13 mouse cellular contexts compared by ENCODE assay signal in genomic region chr17:5302971-5303746, GRCm38 (mm10).
A peak's percentile ranks its signal among the peaks of the same experiment; 100 is the strongest.
DNase-seq lines count a peak whose midpoint lies in the region; ATAC-seq and TF ChIP-seq lines count a peak whose summit lies in the region.
"Had no signal": no experiment of that assay in that cellular context is flagged by ENCODE, and none has a peak within 500 bp of the region (broad histone marks: within the 10 kb centered on the region; RNA-seq: fewer than 3 reads in every experiment).

No protein-coding gene starts in this region.

- H3K4me3 ChIP-seq in hindbrain, postnatal 0 days (ENCODE audit: low read length), result no peak overlapping the region
- no peak overlapping the region for H3K4me3 ChIP-seq in hindbrain, embryonic 11.5 days (ENCODE audit: low read depth, low read length)
- H3K4me3 ChIP-seq: hindbrain, embryonic 13.5 days; liver, embryonic 13.5 days had no signal

- no peak overlapping the region for H3K4me2 ChIP-seq in hindbrain, postnatal 0 days (ENCODE audit: low read depth, low read length)
- H3K4me2 ChIP-seq in hindbrain, embryonic 11.5 days (replicated peaks; ENCODE audit: low read depth, low read length), result no peak overlapping the region
- H3K4me2 ChIP-seq: hindbrain, embryonic 13.5 days; liver, embryonic 13.5 days had no signal

- no peak overlapping the region for H3K27ac ChIP-seq in hindbrain, postnatal 0 days
- no peak overlapping the region for H3K27ac ChIP-seq in hindbrain, embryonic 11.5 days (ENCODE audit: low read depth, low read length)
- H3K27ac ChIP-seq: hindbrain, embryonic 13.5 days; liver, embryonic 13.5 days had no signal

- TF ChIP-seq CTCF in hindbrain, postnatal 0 days (IDR thresholded peaks at IDR 0.05; ENCODE audit: low read depth), result peak; percentile 19; the same call in 1 of the 2 replicates

- H3K9me3 ChIP-seq in hindbrain, postnatal 0 days (ENCODE audit: low read length), result no peaks in the 10 kb centered on the region
- H3K9me3 ChIP-seq in hindbrain, embryonic 11.5 days (ENCODE audit: control insufficient read depth, low read length), result no peaks in the 10 kb centered on the region
- H3K9me3 ChIP-seq: G1E; hindbrain, embryonic 13.5 days; liver, embryonic 13.5 days had no signal

- no peak for ATAC-seq in hindbrain, postnatal 0 days
- ATAC-seq in hindbrain, embryonic 11.5 days (ENCODE audit: low FRiP score), result no peak
- ATAC-seq in common myeloid progenitor, adult 5-6 weeks (replicated peaks; ENCODE audit: low read depth, poor library complexity, severe bottlenecking), result peak; percentile 75

- DNase-seq in hindbrain, postnatal 0 days (ENCODE audit: low spot score), result no peak
- no peak for DNase-seq in hindbrain, embryonic 11.5 days (ENCODE audit: low spot score)
- DNase-seq in spleen, postnatal 36 days (ENCODE audit: low spot score in 2 of 2), result peak; percentile 38 to 40
- no peak for DNase-seq in spleen, postnatal 14 days (ENCODE audit: low spot score in 2 of 2)
- DNase-seq in splenic B cell, adult 2 months (ENCODE audit: low read depth, low spot score), result peak; percentile 95
- DNase-seq in kidney, adult 18-20 months, result no peak
- DNase-seq in embryo, embryonic 10 days (ENCODE audit: low spot score), result no peak
- DNase-seq: adrenal gland, postnatal 14 days; liver, embryonic 13.5 days; retina, postnatal 1 day had no signal

- H3K36me3 ChIP-seq in hindbrain, postnatal 0 days (ENCODE audit: insufficient read depth, low read length), result peaks cover 13% of the 10 kb centered on the region; the same call in 1 of the 2 replicates
- peaks cover 5% of the 10 kb centered on the region; the same call in 1 of the 2 replicates for H3K36me3 ChIP-seq in hindbrain, embryonic 11.5 days (ENCODE audit: control insufficient read depth, insufficient read depth, low read length)
- H3K36me3 ChIP-seq in splenic B cell, adult 2 months (ENCODE audit: control insufficient read depth, insufficient read depth, low read length, poor library complexity, severe bottlenecking), result peaks cover 9% of the 10 kb centered on the region

- WGBS in hindbrain, postnatal 0 days, result 59% methylated on average over 11 of the region's 11 CpGs
- WGBS in hindbrain, embryonic 11.5 days, result 78% methylated on average over 11 of the region's 11 CpGs

- no peaks in the 10 kb centered on the region for H3K27me3 ChIP-seq in hindbrain, postnatal 0 days (ENCODE audit: insufficient read depth, low read length)
- no peaks in the 10 kb centered on the region for H3K27me3 ChIP-seq in hindbrain, embryonic 11.5 days (ENCODE audit: control insufficient read depth, insufficient read depth, low read length)
- no peaks in the 10 kb centered on the region for H3K27me3 ChIP-seq in splenic B cell, adult 2 months (ENCODE audit: control insufficient read depth, insufficient read depth, low read length, poor library complexity, severe bottlenecking)
- H3K27me3 ChIP-seq: hindbrain, embryonic 13.5 days; liver, embryonic 13.5 days had no signal

- no peak overlapping the region for H3K9ac ChIP-seq in hindbrain, postnatal 0 days (replicated peaks; ENCODE audit: low read length)
- H3K9ac ChIP-seq in hindbrain, embryonic 11.5 days (ENCODE audit: low read depth, low read length), result no peak overlapping the region
- H3K9ac ChIP-seq: hindbrain, embryonic 13.5 days; liver, embryonic 13.5 days had no signal

- H3K4me1 ChIP-seq in hindbrain, postnatal 0 days (ENCODE audit: insufficient read depth, low read length), result peaks cover 10% of the 10 kb centered on the region
- H3K4me1 ChIP-seq in hindbrain, embryonic 11.5 days (replicated peaks; ENCODE audit: control insufficient read depth, insufficient read depth, low read length), result no peaks in the 10 kb centered on the region
- H3K4me1 ChIP-seq: liver, embryonic 13.5 days had no signal

Comparison
In these comparisons a context has a peak if more than half of its experiments do, and no peak if none do; other contexts are left out.
1. DNase-seq: peak in spleen, postnatal 36 days (2 of 2) and splenic B cell, adult 2 months (single experiment); none in hindbrain, postnatal 0 days (single experiment), hindbrain, embryonic 11.5 days (single experiment), spleen, postnatal 14 days (0 of 2), kidney, adult 18-20 months (single experiment) and embryo, embryonic 10 days (single experiment).